Mouse (Mus musculus) MEL (cell line): Measurements from ENCODE around the gene Hk2. TPM values are rescaled to one million over a fixed set of nuclear protein-coding genes. Genes with fewer than 3 reads are reported as not detected.
A peak's percentile ranks its signal among the peaks of the same experiment; 100 is the strongest.

Experiments
- DNase-seq: peaks from one replicate; pipeline ENCODE4 v3.0.0; 2011; ENCODE audit warnings: low read depth, low spot score
- H3K27ac ChIP-seq: 2 replicates; pipeline ENCODE4 v1.5.1; 2012; ENCODE audit warnings: low read depth, mild to moderate bottlenecking, control low read depth, low read length, moderate library complexity; ENCODE audit not compliant: control insufficient read depth
- H3K27me3 ChIP-seq, 2 experiments: fragments of 150-350 bp in 1 of 2; sonication (generic) in 1 of 2; 2 replicates each; pipeline ENCODE4 v1.6.1; 2012; ENCODE audit warnings: low read length in 2 of 2, mild to moderate bottlenecking in 2 of 2, improper control_type of control experiment in 1 of 2, moderate library complexity in 1 of 2; ENCODE audit not compliant: insufficient read depth in 2 of 2, control insufficient read depth in 1 of 2
- H3K36me3 ChIP-seq, 2 experiments: 2 replicates each; pipeline ENCODE4 v1.6.1; 2012 to 2014; ENCODE audit warnings: low read length in 2 of 2, improper control_type of control experiment in 1 of 2, inconsistent platforms in 1 of 2, mild to moderate bottlenecking in 1 of 2; ENCODE audit not compliant: insufficient read depth in 2 of 2, control insufficient read depth in 1 of 2
- H3K4me1 ChIP-seq, 2 experiments: fragments of 150-350 bp in 1 of 2; sonication (generic) in 1 of 2; 2 replicates each; pipeline ENCODE4 v1.6.1; 2012; ENCODE audit warnings: low read length in 2 of 2, improper control_type of control experiment in 1 of 2, mild to moderate bottlenecking in 1 of 2; ENCODE audit not compliant: insufficient read depth in 2 of 2, control insufficient read depth in 1 of 2
- H3K4me3 ChIP-seq, 2 experiments: fragments of 150-350 bp in 1 of 2; sonication (generic) in 1 of 2; 2 replicates each; pipeline ENCODE4 v1.5.1; 2012; ENCODE audit warnings: low read depth in 2 of 2, low read length in 2 of 2, mild to moderate bottlenecking in 2 of 2, moderate library complexity in 2 of 2, control low read depth in 1 of 2, improper control_type of control experiment in 1 of 2; ENCODE audit not compliant: control insufficient read depth in 1 of 2, insufficient read depth in 1 of 2
- H3K79me2 ChIP-seq: 2 replicates; pipeline ENCODE4 v1.6.1; 2012; ENCODE audit warnings: mild to moderate bottlenecking, low read length, moderate library complexity; ENCODE audit not compliant: control insufficient read depth, poor library complexity, insufficient read depth
- H3K9ac ChIP-seq: 2 replicates; pipeline ENCODE4 v1.6.1; 2012; ENCODE audit warnings: low read depth, mild to moderate bottlenecking, control low read depth, low read length, moderate library complexity; ENCODE audit not compliant: control insufficient read depth, poor library complexity, severe bottlenecking
- H3K9me3 ChIP-seq: fragments of 150-350 bp; sonication (generic); replicated peaks from 2 replicates; pipeline ENCODE4 v1.6.1; 2012; ENCODE audit warnings: mild to moderate bottlenecking, low read length, improper control_type of control experiment, moderate library complexity; ENCODE audit not compliant: insufficient read depth
- BHLHE40 ChIP-seq: IDR thresholded peaks from 2 replicates; pipeline ENCODE4 v1.6.1; 2012; ENCODE audit warnings: low read depth, mild to moderate bottlenecking, inconsistent platforms, low read length, improper control_type of control experiment, borderline replicate concordance
- CHD2 ChIP-seq: IDR thresholded peaks from 2 replicates; pipeline ENCODE4 v1.6.1; 2011; ENCODE audit warnings: low read length, improper control_type of control experiment
- CTCF ChIP-seq, 3 experiments: IDR thresholded peaks in 2 of 3; conservative IDR thresholded peaks in 1 of 3; 2 replicates each; pipeline ENCODE4 v1.5.1; 2011 to 2012; ENCODE audit warnings: low read length in 3 of 3, low read depth in 2 of 3, mild to moderate bottlenecking in 2 of 3, improper control_type of control experiment in 1 of 3, inconsistent platforms in 1 of 3, mixed read lengths in 1 of 3, moderate library complexity in 1 of 3; ENCODE audit not compliant: control insufficient read depth in 1 of 3, insufficient read depth in 1 of 3, poor library complexity in 1 of 3, severe bottlenecking in 1 of 3
- EP300 ChIP-seq, 2 experiments: IDR thresholded peaks; 2 replicates each; pipeline ENCODE4 v1.6.1; 2011; ENCODE audit warnings: improper control_type of control experiment in 2 of 2, low read length in 2 of 2, low read depth in 1 of 2, mild to moderate bottlenecking in 1 of 2
- HCFC1 ChIP-seq: IDR thresholded peaks from 2 replicates; pipeline ENCODE4 v1.6.1; 2012; ENCODE audit warnings: low read depth, mild to moderate bottlenecking, inconsistent platforms, low read length, improper control_type of control experiment, moderate library complexity
- JUND ChIP-seq: IDR thresholded peaks from 2 replicates; pipeline ENCODE4 v1.6.1; 2011; ENCODE audit warnings: low read depth, mild to moderate bottlenecking, improper control_type of control experiment, low read length
- KAT2A ChIP-seq: conservative IDR thresholded peaks from 2 replicates; pipeline ENCODE4 v1.6.1; 2012; ENCODE audit warnings: low read depth, low read length, improper control_type of control experiment, inconsistent platforms
- MYC ChIP-seq: IDR thresholded peaks from 2 replicates; pipeline ENCODE4 v1.6.1; 2011; ENCODE audit warnings: low read depth, mild to moderate bottlenecking, low read length, improper control_type of control experiment, moderate library complexity
- POLR2AphosphoS2 ChIP-seq: IDR thresholded peaks from 2 replicates; pipeline ENCODE4 v1.6.1; 2011; ENCODE audit warnings: low read length, improper control_type of control experiment
- SIN3A ChIP-seq: IDR thresholded peaks from 2 replicates; pipeline ENCODE4 v1.6.1; 2012; ENCODE audit warnings: low read length, improper control_type of control experiment, inconsistent platforms
- SMC3 ChIP-seq: IDR thresholded peaks from 2 replicates; pipeline ENCODE4 v1.6.1; 2011; ENCODE audit warnings: low read depth, low read length, improper control_type of control experiment
- TBP ChIP-seq: IDR thresholded peaks from 2 replicates; pipeline ENCODE4 v1.8.0; 2011; ENCODE audit warnings: low read depth, low read length, improper control_type of control experiment
- UBTF ChIP-seq: IDR thresholded peaks from 2 replicates; pipeline ENCODE4 v1.6.1; 2012; ENCODE audit warnings: low read depth, mild to moderate bottlenecking, inconsistent platforms, low read length, improper control_type of control experiment, moderate library complexity, borderline replicate concordance; ENCODE audit not compliant: insufficient read depth
- USF2 ChIP-seq, 2 experiments: IDR thresholded peaks; 2 replicates each; pipeline ENCODE4 v1.6.1; 2011 to 2012; ENCODE audit warnings: improper control_type of control experiment in 2 of 2, low read length in 2 of 2, borderline replicate concordance in 1 of 2, inconsistent platforms in 1 of 2, low read depth in 1 of 2, mild to moderate bottlenecking in 1 of 2; ENCODE audit not compliant: insufficient read depth in 1 of 2
- ZC3H11A ChIP-seq: IDR thresholded peaks from 2 replicates; pipeline ENCODE4 v1.6.1; 2012; ENCODE audit warnings: low read depth, mild to moderate bottlenecking, inconsistent platforms, low read length, improper control_type of control experiment
- ZNF384 ChIP-seq: IDR thresholded peaks from 2 replicates; pipeline ENCODE4 v1.6.1; 2012; ENCODE audit warnings: low read depth, mild to moderate bottlenecking, inconsistent platforms, low read length, improper control_type of control experiment
- polyA plus RNA-seq, 2 experiments: library from polyadenylated mRNA; stranded (reverse) in 1 of 2; unstranded in 1 of 2; fragments of >175 nt in 1 of 2; fragments of >200 nt in 1 of 2; gene quantifications; 2 replicates each; pipeline versions ENCODE4 v1.2.1 to v1.2.4; 2012; ENCODE audit warnings: low replicate concordance in 2 of 2, low read depth in 1 of 2; ENCODE audit not compliant: insufficient read length in 2 of 2, insufficient read depth in 1 of 2, missing spikeins in 1 of 2
- total RNA-seq: library from RNA; depleted of rRNA; stranded (reverse); fragments of 300-350 nt; gene quantifications from 2 replicates; pipeline ENCODE4 v1.2.3, GENCODE M21; 2012

Hk2 gene
- total and polyA plus RNA-seq, 3 experiments = 44.2 to 51.6 TPM; not detected in 1

DNA sequence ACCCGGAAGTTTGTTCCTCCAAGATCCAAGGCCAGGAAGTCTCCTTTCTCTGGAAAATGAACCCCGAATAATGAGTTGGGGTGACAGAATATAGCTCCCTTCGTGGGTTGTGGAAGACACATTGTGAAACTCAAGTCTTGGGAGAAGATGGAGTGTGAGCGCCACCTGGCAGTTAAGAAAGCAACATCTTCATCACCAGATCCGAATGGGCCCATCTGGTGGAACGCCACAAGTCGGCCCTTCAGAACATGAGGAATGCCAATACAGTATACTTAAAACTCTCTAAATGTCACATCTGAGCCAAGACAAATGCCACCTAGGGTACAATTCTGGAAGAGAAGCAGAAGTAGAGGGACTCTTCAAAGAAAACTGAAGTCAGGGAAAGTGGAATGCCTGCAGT lies 38.9 kb downstream of the Hk2 start:
- Histone ChIP-seq H3K27me3 (no peaks in the 10 kb centered on the region), H3K9ac (no peak overlapping the region), H3K9me3 (no peaks in the 10 kb centered on the region), H3K79me2 (no peaks in the 10 kb centered on the region), H3K36me3 (peaks cover 0 to 15% of the 10 kb centered on the region in 2 experiments; a peak in 2 of 4 replicates), H3K27ac (no peak overlapping the region), H3K4me3 (no peak overlapping the region), H3K4me1 (no peaks in the 10 kb centered on the region)
- TF ChIP-seq JUND (no peak), EP300 (IDR thresholded peaks at IDR 0.05; ENCODE audit: low read depth in 1 of 2, low read length in 2 of 2) (no peak), CHD2 (no peak), SIN3A (no peak), SMC3 (peak; percentile 22; the same call in 1 of the 2 replicates), MYC (no peak), HCFC1 (no peak), USF2 (IDR thresholded peaks at IDR 0.05; ENCODE audit: borderline replicate concordance in 1 of 2, insufficient read depth in 1 of 2, low read depth in 1 of 2, low read length in 2 of 2) (no peak), UBTF (no peak), CTCF (IDR thresholded peaks at IDR 0.05 in 2 of 3, conservative IDR thresholded peaks at IDR 0.05 in 1 of 3; ENCODE audit: control insufficient read depth in 1 of 3, insufficient read depth in 1 of 3, low read depth in 2 of 3, low read length in 3 of 3, poor library complexity in 1 of 3, severe bottlenecking in 1 of 3) (peak in 2 of 3 experiments; percentile 14 to 23; a peak in 3 of 6 replicates), BHLHE40 (no peak), ZC3H11A (no peak), TBP (no peak), POLR2AphosphoS2 (no peak), KAT2A (no peak), ZNF384 (no peak)
- DNase-seq = no peak

DNA sequence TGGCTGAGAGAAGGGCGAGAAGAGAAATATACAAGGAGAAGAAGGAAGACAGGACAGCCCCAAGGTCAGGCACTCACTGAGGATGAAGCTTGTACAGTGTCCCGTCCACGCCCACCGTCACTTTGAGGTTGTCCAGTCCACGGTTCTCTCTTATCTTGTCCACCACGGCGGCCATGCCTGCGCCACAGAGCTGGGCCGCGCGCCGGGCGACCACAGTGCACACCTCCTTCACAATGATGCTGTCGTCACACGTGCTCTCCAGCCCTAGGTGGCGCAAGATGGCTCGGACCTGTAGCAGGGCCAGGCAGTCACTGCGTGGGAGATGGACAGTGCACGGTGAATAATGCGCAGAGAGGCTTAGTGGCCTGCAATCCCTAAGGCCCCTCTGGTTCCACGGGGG lies 45.6 kb downstream of the Hk2 start:
- no peaks in the 10 kb centered on the region for H3K9me3 ChIP-seq
- no peak overlapping the region for H3K9ac ChIP-seq
- no peaks in the 10 kb centered on the region for H3K4me1 ChIP-seq
- H3K4me3 ChIP-seq = no peak overlapping the region
- H3K27ac ChIP-seq = no peak overlapping the region
- peaks cover 0 to 17% of the 10 kb centered on the region in 2 experiments; a peak in 2 of 4 replicates for H3K36me3 ChIP-seq
- H3K27me3 ChIP-seq = no peaks in the 10 kb centered on the region
- peak in 1 of 3 experiments; percentile 13; a peak in 1 of 6 replicates for TF ChIP-seq CTCF (IDR thresholded peaks at IDR 0.05 in 2 of 3, conservative IDR thresholded peaks at IDR 0.05 in 1 of 3; ENCODE audit: control insufficient read depth in 1 of 3, insufficient read depth in 1 of 3, low read depth in 2 of 3, low read length in 3 of 3, poor library complexity in 1 of 3, severe bottlenecking in 1 of 3)
- no peak for TF ChIP-seq POLR2AphosphoS2
- no peak for DNase-seq
- H3K79me2 ChIP-seq = no peaks in the 10 kb centered on the region
